Mouse (Mus musculus) ES-E14 (cell line): ENCODE measurements around the gene Tpst1.

ENCODE experiments used
- MAFK ChIP-seq: IDR thresholded peaks from 2 replicates; pipeline ENCODE4 v1.6.1; 2014; ENCODE audit warnings: mild to moderate bottlenecking, low read depth, low read length, inconsistent platforms; ENCODE audit not compliant: insufficient read depth
- ZNF384 ChIP-seq: IDR thresholded peaks from 2 replicates; pipeline ENCODE4 v1.6.1; 2012; ENCODE audit warnings: low read depth, low read length, inconsistent platforms

DNA sequence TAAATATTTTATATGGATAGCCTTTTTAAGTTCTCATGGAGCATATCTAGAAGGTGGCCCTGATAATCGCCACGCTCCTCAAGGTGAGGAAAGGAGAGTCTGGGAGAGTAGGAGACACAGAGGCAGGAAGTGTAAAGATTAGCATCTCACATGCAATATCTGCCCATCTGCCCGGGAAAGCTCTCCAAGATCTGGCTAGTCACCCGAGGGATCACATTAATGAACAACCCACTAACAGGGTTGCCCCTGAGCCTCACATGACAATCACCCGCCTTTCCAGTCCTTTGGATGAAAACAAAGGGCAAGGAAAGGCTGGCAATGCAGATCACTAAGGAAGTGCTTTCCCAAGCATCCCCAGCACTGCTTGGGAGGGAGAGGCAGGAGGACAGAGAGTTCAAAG is 46.0 kb upstream of the Tpst1 start:
- TF ChIP-seq ZNF384 (no peak), MAFK (no peak)
